Mouse (Mus musculus) cerebellum, adult (tissue): ENCODE measurements around the gene Abcc9.

Source experiments
- ATAC-seq: cut with Nextera tagmentation; 2 replicates; pipeline ENCODE4 v1.9.2; 2017; ENCODE audit warnings: mild to moderate bottlenecking, moderate library complexity, mixed read lengths; ENCODE audit not compliant: insufficient number of reproducible peaks, low FRiP score, low TSS enrichment

Gene Abcc9

GRCm38 (mm10) chr6:142558772-142559679 lies 143.1 kb downstream of the Abcc9 start:
- ATAC-seq = no peak

GRCm38 (mm10) chr6:142558076-142558475 lies 144.0 kb downstream of the Abcc9 start:
- ATAC-seq = no peak

- ATAC-seq = no peak
Observed at GRCm38 (mm10) chr6:142555988-142556387, 146.1 kb downstream of the Abcc9 start.

- no peak for ATAC-seq
Observed at GRCm38 (mm10) chr6:142551482-142551881, 150.6 kb downstream of the Abcc9 start.

- ATAC-seq = no peak
Observed at GRCm38 (mm10) chr6:142550871-142551270, 151.2 kb downstream of the Abcc9 start.

GRCm38 (mm10) chr6:142548377-142548776 lies 153.7 kb downstream of the Abcc9 start:
- no peak for ATAC-seq

GRCm38 (mm10) chr6:142545132-142545531 lies 157.0 kb downstream of the Abcc9 start:
- ATAC-seq = no peak

- no peak for ATAC-seq
Observed at GRCm38 (mm10) chr6:142543648-142544047, 158.5 kb downstream of the Abcc9 start.

GRCm38 (mm10) chr6:142542800-142543175 lies 159.3 kb downstream of the Abcc9 start:
- ATAC-seq = no peak

GRCm38 (mm10) chr6:142542082-142542799 lies 159.9 kb downstream of the Abcc9 start:
- no peak for ATAC-seq

GRCm38 (mm10) chr6:142540561-142541160 lies 161.5 kb downstream of the Abcc9 start:
- ATAC-seq = no peak

GRCm38 (mm10) chr6:142540131-142540530 lies 162.0 kb downstream of the Abcc9 start:
- no peak for ATAC-seq

- ATAC-seq = no peak
Observed at GRCm38 (mm10) chr6:142538503-142538902, 163.6 kb downstream of the Abcc9 start.
